Mouse (Mus musculus) heart, postnatal 0 days (tissue): Measurements from ENCODE around the gene Wdr18. TPM values are rescaled to one million over a fixed set of nuclear protein-coding genes. Genes with fewer than 3 reads are reported as not detected.

ENCODE experiments used
- ATAC-seq: fragments of 200-750 bp; cut with Nextera tagmentation; 2 replicates; pipeline ENCODE4 v1.8.0; 2017; ENCODE audit warnings: low read depth, moderate number of reproducible peaks, moderate library complexity; ENCODE audit not compliant: insufficient read depth
- DNase-seq: peaks from one replicate; pipeline ENCODE4 v3.0.0-alpha.2; 2016; ENCODE audit warnings: low spot score
- H3K27ac ChIP-seq: fragments of 300-500 bp; sonication (generic); 2 replicates; pipeline ENCODE4 v1.5.1; 2014; ENCODE audit warnings: low read depth, mild to moderate bottlenecking
- H3K27me3 ChIP-seq: fragments of 300-500 bp; sonication (generic); 2 replicates; pipeline ENCODE4 v1.6.1; 2014; ENCODE audit warnings: low read length, mixed read lengths; ENCODE audit not compliant: control insufficient read depth, insufficient read depth
- H3K36me3 ChIP-seq: fragments of 300-500 bp; sonication (generic); replicated peaks from 2 replicates; pipeline ENCODE4 v1.6.1; 2014; ENCODE audit warnings: low read length, mixed read lengths; ENCODE audit not compliant: control insufficient read depth, insufficient read depth
- H3K4me1 ChIP-seq: fragments of 300-500 bp; sonication (generic); 2 replicates; pipeline ENCODE4 v1.6.1; 2014; ENCODE audit warnings: antibody characterized with exemption; ENCODE audit not compliant: control insufficient read depth, insufficient read depth
- H3K4me2 ChIP-seq: fragments of 300-500 bp; sonication (generic); 2 replicates; pipeline ENCODE4 v1.6.1; 2014; ENCODE audit warnings: low read depth, mild to moderate bottlenecking, low read length, moderate library complexity
- H3K4me3 ChIP-seq: fragments of 300-500 bp; sonication (generic); 2 replicates; pipeline ENCODE4 v1.5.1; 2014; ENCODE audit warnings: low read depth, low read length
- H3K9ac ChIP-seq: fragments of 300-500 bp; sonication (generic); replicated peaks from 2 replicates; pipeline ENCODE4 v1.6.1; 2014; ENCODE audit warnings: low read depth, low read length, mixed read lengths
- H3K9me3 ChIP-seq: fragments of 300-500 bp; sonication (generic); replicated peaks from 2 replicates; pipeline ENCODE4 v1.6.1; 2016; ENCODE audit warnings: low read length; ENCODE audit not compliant: control insufficient read depth
- CTCF ChIP-seq: IDR thresholded peaks from 2 replicates; pipeline ENCODE4 v1.5.1; 2016; ENCODE audit warnings: antibody characterized with exemption, control low read depth, low read depth
- EP300 ChIP-seq: IDR thresholded peaks from 2 replicates; pipeline ENCODE4 v1.6.1; 2016; ENCODE audit warnings: antibody characterized with exemption, low read depth
- WGBS: fragments of 180-500 bp; shearing (Covaris S2); extraction: QIAGEN DNeasy Blood & Tissue Kit; methylation state at CpG from one replicate; pipeline ENCODE4 v1.1.7; 2014; 5-methylcytosine and 5-hydroxymethylcytosine counted together
- polyA plus RNA-seq: library from polyadenylated mRNA; unstranded; fragments of >200 nt; fragmentation: Nextera tagmentation; extraction: Ambion mirVana; gene quantifications from 2 replicates; pipeline ENCODE4 v1.2.1, GENCODE M21; 2015
- total RNA-seq: library from RNA; depleted of rRNA; stranded (reverse); fragments of >200 nt; gene quantifications from 2 replicates; pipeline ENCODE4 v1.2.3, GENCODE M21; 2014; ENCODE audit warnings: low replicate concordance

Gene Wdr18
- total and polyA plus RNA-seq, 2 experiments from 2014 or later, result 51.5 to 54.3 TPM

- peaks cover 61% of the 10 kb centered on the region for H3K27me3 ChIP-seq
- H3K4me1 ChIP-seq, result peaks cover 17% of the 10 kb centered on the region
Measured at GRCm38 (mm10) chr10:79920056-79920890, 39.7 kb upstream of the Wdr18 start.

GRCm38 (mm10) chr10:79920958-79921535 is 38.9 kb upstream of the Wdr18 start, which contains the start of gene R3hdm4:
R3hdm4 (minus strand) TSS chr10:79921208.
- 7% methylated on average over 34 of the region's 41 CpGs for WGBS
- Histone ChIP-seq H3K4me1 (peaks cover 14% of the 10 kb centered on the region), H3K27me3 (peaks cover 61% of the 10 kb centered on the region)

More at GRCm38 (mm10) chr10:79920056-79920890, 39.7 kb upstream of the Wdr18 start:
- TF ChIP-seq EP300, result no peak
- no peak for TF ChIP-seq CTCF
- Histone ChIP-seq H3K9me3 (no peaks in the 10 kb centered on the region), H3K9ac (no peak overlapping the region), H3K36me3 (no peaks in the 10 kb centered on the region), H3K27ac (no peak overlapping the region), H3K4me3 (peak overlapping the region; percentile 12; the same call in 1 of the 2 replicates), H3K4me2 (no peak overlapping the region)
- ATAC-seq (no peak), DNase-seq (no peak)
- WGBS, result 27% methylated on average over 26 of the region's 26 CpGs

GRCm38 (mm10) chr10:79921572-79921971 is 38.4 kb upstream of the Wdr18 start:
- no peak for TF ChIP-seq CTCF
- no peak for TF ChIP-seq EP300
- DNase-seq (no peak), ATAC-seq (no peak)
- Histone ChIP-seq H3K27ac (no peak overlapping the region), H3K27me3 (peaks cover 61% of the 10 kb centered on the region), H3K4me2 (peak overlapping the region; percentile 43), H3K9me3 (no peaks in the 10 kb centered on the region), H3K36me3 (no peaks in the 10 kb centered on the region), H3K4me1 (peaks cover 16% of the 10 kb centered on the region; the same call in 1 of the 2 replicates), H3K4me3 (peak overlapping the region; percentile 12), H3K9ac (no peak overlapping the region)
- WGBS, result 3% methylated on average over 34 of the region's 34 CpGs

More at GRCm38 (mm10) chr10:79920958-79921535, 38.9 kb upstream of the Wdr18 start, which contains the start of gene R3hdm4:
- TF ChIP-seq EP300 (no peak), CTCF (no peak)
- Histone ChIP-seq H3K36me3 (no peaks in the 10 kb centered on the region), H3K27ac (no peak within 1 kb of the TSS), H3K4me3 (peak within 1 kb of the TSS; percentile 12), H3K9ac (no peak within 1 kb of the TSS), H3K9me3 (no peaks in the 10 kb centered on the region), H3K4me2 (peak within 1 kb of the TSS; percentile 43)
- ATAC-seq (no peak), DNase-seq (no peak)

GRCm38 (mm10) chr10:79924998-79925784 is 34.8 kb upstream of the Wdr18 start:
- Histone ChIP-seq H3K27me3 (peaks cover 32% of the 10 kb centered on the region), H3K4me1 (peaks cover 23% of the 10 kb centered on the region; the same call in 1 of the 2 replicates), H3K4me3 (no peak overlapping the region), H3K36me3 (no peaks in the 10 kb centered on the region), H3K27ac (no peak overlapping the region), H3K4me2 (peak overlapping the region; percentile 95), H3K9ac (no peak overlapping the region), H3K9me3 (no peaks in the 10 kb centered on the region)
- TF ChIP-seq EP300 (no peak), CTCF (peak; percentile 99)
- 9% methylated on average over 29 of the region's 29 CpGs for WGBS
- ATAC-seq, result peak; percentile 8; the same call in 1 of the 2 replicates
- peak; percentile 84 for DNase-seq

GRCm38 (mm10) chr10:79925785-79926490 is 34.0 kb upstream of the Wdr18 start:
- ATAC-seq (no peak), DNase-seq (no peak)
- Histone ChIP-seq H3K27ac (no peak overlapping the region), H3K9ac (peak overlapping the region; percentile 86), H3K4me2 (peak overlapping the region; percentile 95), H3K27me3 (peaks cover 24% of the 10 kb centered on the region), H3K9me3 (no peaks in the 10 kb centered on the region), H3K4me1 (peaks cover 23% of the 10 kb centered on the region; the same call in 1 of the 2 replicates), H3K4me3 (peak overlapping the region; percentile 88), H3K36me3 (0 out of 2 replicates have a peak, but pooled peaks cover 3% of the 10 kb centered on the region)
- 6% methylated on average over 14 of the region's 15 CpGs for WGBS
- no peak for TF ChIP-seq EP300
- TF ChIP-seq CTCF, result no peak
